Mouse (Mus musculus) heart, adult 2 months (tissue): ENCODE results near the gene Gucy2c. TPM values are rescaled to one million over a fixed set of nuclear protein-coding genes. Genes with fewer than 3 reads are reported as not detected.

Source experiments
- DNase-seq, 2 experiments: peaks; one replicate each; pipeline ENCODE4 v3.0.0; 2021
- H3K27ac ChIP-seq: fragments of 200-600 bp; 2 replicates; pipeline ENCODE4 v1.8.1; 2022
- H3K27me3 ChIP-seq: fragments of 200-500 bp; 2 replicates; pipeline ENCODE4 v1.6.1; 2012; ENCODE audit warnings: mild to moderate bottlenecking, low read length, inconsistent platforms, mixed read lengths; ENCODE audit not compliant: control insufficient read depth, insufficient read depth
- H3K36me3 ChIP-seq: fragments of 200-500 bp; 2 replicates; pipeline ENCODE4 v1.6.1; 2012; ENCODE audit warnings: low read length, inconsistent platforms; ENCODE audit not compliant: control insufficient read depth, insufficient read depth
- H3K4me1 ChIP-seq: fragments of 200-500 bp; 2 replicates; pipeline ENCODE4 v1.6.1; 2011; ENCODE audit warnings: low read length; ENCODE audit not compliant: control insufficient read depth, insufficient read depth
- H3K4me3 ChIP-seq: fragments of 200-600 bp; 2 replicates; pipeline ENCODE4 v1.8.1; 2022
- H3K79me2 ChIP-seq: fragments of 200-500 bp; replicated peaks from 2 replicates; pipeline ENCODE4 v1.6.1; 2012; ENCODE audit warnings: mild to moderate bottlenecking, inconsistent platforms, low read length, moderate library complexity, mixed read lengths; ENCODE audit not compliant: control insufficient read depth, insufficient read depth
- H3K9ac ChIP-seq: fragments of 200-500 bp; 2 replicates; pipeline ENCODE4 v1.6.1; 2012; ENCODE audit warnings: low read depth, mild to moderate bottlenecking, control low read depth, inconsistent platforms, low read length, mixed read lengths
- CTCF ChIP-seq: fragments of 200-600 bp; IDR thresholded peaks from 2 replicates; pipeline ENCODE4 v1.8.1; 2022; ENCODE audit warnings: antibody characterized with exemption, mild to moderate bottlenecking, moderate library complexity
- EP300 ChIP-seq: fragments of 200-500 bp; IDR thresholded peaks from 2 replicates; pipeline ENCODE4 v1.6.1; 2011; ENCODE audit warnings: low read depth, low read length, control low read depth; ENCODE audit not compliant: insufficient read depth
- POLR2A ChIP-seq: fragments of 200-500 bp; IDR thresholded peaks from 2 replicates; pipeline ENCODE4 v1.6.1; 2011; ENCODE audit warnings: mild to moderate bottlenecking, low read depth, low read length, control low read depth; ENCODE audit not compliant: insufficient read depth
- WGBS: fragments of 180-500 bp; shearing (Covaris S2); methylation state at CpG from one replicate; pipeline ENCODE4 v1.1.7; 2018; 5-methylcytosine and 5-hydroxymethylcytosine counted together
- intact Hi-C: fragments of 180-260 bp; cut with DNase I; formaldehyde crosslinking; loops from one replicate; pipeline ENCODE4 v1.15.1; 2025
- long read RNA-seq: library from polyadenylated mRNA; stranded (forward); transcript quantifications from one replicate; pipeline ENCODE4 v2.0.0, GENCODE M21; 2021
- polyA plus RNA-seq: library from polyadenylated mRNA; depleted of rRNA; stranded (reverse); fragments of >200 nt; gene quantifications from 2 replicates; pipeline ENCODE4 v1.2.3, GENCODE M21; 2012; rRNA removed
- total RNA-seq, 2 experiments: library from RNA; stranded (reverse); gene quantifications; 2 replicates each; pipeline ENCODE4 v1.2.3; 2021

The Gucy2c gene
- not detected for total RNA-seq
- polyA plus RNA-seq: not detected in 2 replicates
- long read RNA-seq: 0 reads

DNA sequence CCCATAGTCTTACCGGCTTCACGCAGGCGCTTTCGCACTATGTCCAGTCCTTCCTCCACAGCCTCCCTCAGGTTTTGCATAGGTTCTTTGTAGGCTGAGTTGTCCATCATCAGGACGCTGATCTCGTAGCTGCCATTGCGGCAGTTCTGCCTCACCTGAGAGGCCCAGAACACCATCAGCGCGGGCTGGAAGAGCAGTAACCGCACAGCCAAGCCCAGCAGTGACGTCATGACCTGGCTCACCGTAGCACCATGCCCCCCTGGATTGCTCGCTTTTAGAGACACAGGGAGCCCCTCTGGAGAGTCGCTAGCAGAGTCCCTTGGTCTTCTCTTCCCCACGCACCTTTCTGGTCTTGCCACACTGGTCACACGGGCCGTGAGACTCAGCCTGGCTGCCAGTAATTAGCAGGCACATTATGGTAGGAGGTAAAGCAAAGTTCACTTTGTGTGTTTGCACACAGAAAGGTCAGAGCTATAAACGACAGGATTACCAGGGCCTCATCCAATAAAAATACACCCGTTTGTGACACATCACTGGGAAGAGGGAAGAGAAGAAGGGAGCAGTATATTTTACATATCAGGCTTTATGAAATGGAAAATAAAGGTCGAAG, at the start of gene Gucy2c:
TSS of gene Gucy2c (minus strand) at position 389 of the 610 bp plus-strand sequence.
- Histone ChIP-seq H3K27me3 (no peaks in the 10 kb centered on the region), H3K9ac (no peak within 1 kb of the TSS), H3K4me3 (no peak within 1 kb of the TSS), H3K79me2 (no peaks in the 10 kb centered on the region), H3K36me3 (no peaks in the 10 kb centered on the region), H3K27ac (no peak within 1 kb of the TSS), H3K4me1 (no peaks in the 10 kb centered on the region)
- DNase-seq: no peak
- WGBS: 78% methylated on average over 20 of the region's 20 CpGs
- intact Hi-C loops: no loop called here
- no peak for TF ChIP-seq POLR2A
- no peak for TF ChIP-seq EP300
- TF ChIP-seq CTCF: no peak

DNA sequence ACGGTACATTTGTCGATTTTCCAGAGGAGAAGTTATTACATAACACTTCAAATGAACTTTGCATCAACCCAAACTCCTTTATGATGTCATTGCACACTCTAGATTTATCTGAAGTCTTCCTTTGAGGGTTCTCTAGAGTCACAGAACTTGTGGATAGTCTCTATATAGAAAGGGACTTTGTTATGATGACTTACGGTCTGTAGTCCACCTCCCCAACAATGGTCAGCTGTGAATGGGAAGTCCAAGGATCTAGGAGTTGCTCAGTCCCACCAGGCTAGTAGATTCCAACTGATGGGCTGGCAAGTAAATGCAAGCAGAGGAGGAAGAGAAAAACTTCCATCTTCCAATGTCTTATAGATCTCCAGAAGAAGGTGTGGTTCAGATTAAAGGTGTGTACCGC, 47.1 kb upstream of the Gucy2c start:
- DNase-seq: no peak
- peaks cover 2% of the 10 kb centered on the region for H3K79me2 ChIP-seq
- intact Hi-C loops: loop anchor here (10.0 kb wide), 1 partner anchor 1814 kb away; the partner anchor contains the start of gene Ddx47
- peaks cover 9% of the 10 kb centered on the region for H3K36me3 ChIP-seq
- H3K27me3 ChIP-seq: no peaks in the 10 kb centered on the region
- TF ChIP-seq CTCF: no peak
- no peak for TF ChIP-seq POLR2A
- no peak for TF ChIP-seq EP300
- H3K27ac ChIP-seq: peak overlapping the region; percentile 86
- peak overlapping the region; percentile 54 for H3K4me3 ChIP-seq
- H3K4me1 ChIP-seq: peaks cover 1% of the 10 kb centered on the region
- 31% methylated on average over 4 of the region's 4 CpGs for WGBS
- H3K9ac ChIP-seq: no peak overlapping the region

DNA sequence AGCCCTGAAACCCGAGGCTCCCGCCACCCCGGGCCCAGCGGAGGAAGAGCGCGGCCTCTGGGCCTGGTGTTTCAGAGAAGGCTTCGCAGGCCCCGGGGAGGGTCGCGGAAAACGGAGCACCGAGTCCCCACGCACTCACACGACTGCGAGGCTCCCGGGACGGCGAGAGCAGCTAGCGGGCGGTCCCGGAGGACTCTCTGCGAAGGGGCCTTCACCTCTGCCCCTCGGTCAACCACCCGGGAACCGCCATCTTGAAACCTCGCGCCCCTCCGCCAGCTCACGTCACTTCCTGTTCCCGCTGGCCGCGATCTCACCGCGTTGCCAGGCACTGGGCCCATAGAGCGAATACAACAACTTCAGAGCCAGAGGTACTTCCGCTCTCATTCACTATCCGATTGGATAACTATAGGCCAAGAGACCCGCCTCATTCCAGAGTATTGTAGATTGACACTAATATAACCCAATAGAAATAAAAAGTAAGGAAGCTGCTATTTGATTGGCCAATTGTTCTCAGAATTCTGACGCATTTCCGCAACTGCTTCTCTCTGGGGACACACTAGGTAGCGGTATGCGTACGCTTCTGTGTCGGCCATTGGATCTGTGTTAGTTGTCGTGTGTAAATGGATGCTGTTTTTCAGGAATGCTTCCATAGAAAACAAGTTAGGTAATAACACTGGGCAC, 46.5 kb upstream of the Gucy2c start, which contains the start of gene Wbp11:
TSS of gene Wbp11 (minus strand) at position 353 of the 681 bp plus-strand sequence.
- H3K4me1 ChIP-seq: peaks cover 1% of the 10 kb centered on the region
- intact Hi-C loops: loop anchor here (1.0 to 10.0 kb wide), 2 partner anchors 24 to 1813 kb away; partner anchors contain the start of genes Ddx47 and Hist4h4
- H3K36me3 ChIP-seq: peaks cover 9% of the 10 kb centered on the region
- under 1% methylated on average over 45 of the region's 45 CpGs for WGBS
- peak within 1 kb of the TSS; percentile 98 for H3K9ac ChIP-seq
- peak within 1 kb of the TSS; percentile 91 for H3K4me3 ChIP-seq
- peak within 1 kb of the TSS; percentile 92 for H3K27ac ChIP-seq
- DNase-seq: peak; percentile 96
- no peaks in the 10 kb centered on the region for H3K27me3 ChIP-seq
- peaks cover 2% of the 10 kb centered on the region for H3K79me2 ChIP-seq
- peak; percentile 53 for TF ChIP-seq CTCF
- peak; percentile 95 for TF ChIP-seq POLR2A
- peak; percentile 69; the same call in 1 of the 2 replicates for TF ChIP-seq EP300

DNA sequence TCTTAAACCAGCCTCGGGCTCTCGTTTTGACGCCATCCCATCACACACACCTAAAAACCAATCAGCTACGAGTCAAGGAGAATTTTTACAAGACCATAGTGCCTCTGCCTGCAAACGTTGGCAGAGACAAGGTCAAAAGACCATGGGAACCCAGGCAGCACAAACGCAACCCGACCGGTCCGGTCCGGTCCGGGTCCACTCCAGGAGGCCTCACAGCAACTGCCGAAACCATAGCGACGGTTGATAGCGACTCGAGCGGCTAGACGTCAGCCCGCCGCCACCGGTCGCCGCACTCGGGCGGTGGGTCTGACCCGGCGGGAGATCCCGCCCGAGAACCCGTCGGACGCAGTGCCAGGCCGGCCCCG, 45.9 kb upstream of the Gucy2c start, which contains the start of gene BC049715:
TSS of gene BC049715 (plus strand) at position 111 of the 365 bp plus-strand sequence.
- Histone ChIP-seq H3K79me2 (peaks cover 2% of the 10 kb centered on the region), H3K4me1 (peaks cover 1% of the 10 kb centered on the region), H3K4me3 (peak within 1 kb of the TSS; percentile 91), H3K27ac (peak within 1 kb of the TSS; percentile 92), H3K36me3 (peaks cover 9% of the 10 kb centered on the region), H3K9ac (peak within 1 kb of the TSS; percentile 98), H3K27me3 (no peaks in the 10 kb centered on the region)
- no peak for TF ChIP-seq POLR2A
- TF ChIP-seq CTCF: no peak
- TF ChIP-seq EP300: no peak
- DNase-seq: no peak
- intact Hi-C loops: loop anchor here (1.0 to 10.0 kb wide), 2 partner anchors 23 to 1813 kb away; partner anchors contain the start of genes Ddx47 and Hist4h4
- WGBS: under 1% methylated on average over 34 of the region's 34 CpGs

DNA sequence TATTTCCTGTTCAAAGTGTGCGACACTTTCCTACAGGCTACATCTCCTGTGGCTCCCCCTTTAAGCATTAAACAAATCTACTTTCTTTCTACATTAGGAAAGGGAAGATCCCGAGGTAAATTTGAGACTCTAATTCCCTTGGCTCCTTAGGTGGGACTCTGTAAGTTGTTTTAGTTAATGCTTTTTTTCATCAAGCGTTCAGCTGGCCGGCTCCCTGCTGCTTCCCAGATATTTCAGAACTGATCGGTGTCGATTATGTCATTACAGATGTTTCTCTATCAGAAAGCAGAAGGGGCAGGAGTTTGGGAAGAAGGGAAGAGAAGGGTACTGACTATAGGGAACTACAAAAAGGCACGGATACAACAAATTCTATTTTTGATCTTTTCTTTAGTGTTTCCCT, 45.6 kb upstream of the Gucy2c start:
- intact Hi-C loops: loop anchor here (1.0 to 10.0 kb wide), 2 partner anchors 23 to 1812 kb away; partner anchors contain the start of genes Ddx47 and Hist4h4
- Histone ChIP-seq H3K27ac (peak overlapping the region; percentile 92), H3K27me3 (no peaks in the 10 kb centered on the region), H3K4me3 (peak overlapping the region; percentile 91), H3K36me3 (peaks cover 9% of the 10 kb centered on the region), H3K9ac (peak overlapping the region; percentile 98), H3K4me1 (peaks cover 1% of the 10 kb centered on the region), H3K79me2 (peaks cover 2% of the 10 kb centered on the region)
- DNase-seq: no peak
- WGBS: 6% methylated on average over 7 of the region's 7 CpGs
- TF ChIP-seq POLR2A (no peak), EP300 (no peak), CTCF (no peak)
